Mouse (Mus musculus): ENCODE measurements at regions not wholly inside any gene's neighbourhood (a gene's known extent, or its start where the extent isn't known, plus 50 kb on each side); places are given as distances from the start of the nearest gene placed in this dataset.

- no peak overlapping the region for H3K27ac ChIP-seq (ENCODE audit: low read length)
- H3K4me2 ChIP-seq (ENCODE audit: low read depth, low read length), result no peak overlapping the region
- no peaks in the 10 kb centered on the region for H3K4me1 ChIP-seq (ENCODE audit: control insufficient read depth, low read depth, low read length)
- H3K4me3 ChIP-seq (ENCODE audit: low read depth, low read length), result no peak overlapping the region
- no peaks in the 10 kb centered on the region for H3K36me3 ChIP-seq (ENCODE audit: control insufficient read depth, insufficient read depth)
- no peaks in the 10 kb centered on the region for H3K9me3 ChIP-seq (replicated peaks; ENCODE audit: control insufficient read depth, low read length)
- no peaks in the 10 kb centered on the region for H3K27me3 ChIP-seq (ENCODE audit: control insufficient read depth, insufficient read depth, low read depth, low read length)
- 68% methylated on average over 4 of the region's 4 CpGs for WGBS (ENCODE audit: insufficient replicate concordance)
- H3K9ac ChIP-seq (ENCODE audit: low read depth, low read length), result no peak overlapping the region
- ATAC-seq (ENCODE audit: low read depth), result no peak
Measured at GRCm38 (mm10) chr13:5306688-5307087, 554.6 kb upstream of the Klf6 start.

DNA sequence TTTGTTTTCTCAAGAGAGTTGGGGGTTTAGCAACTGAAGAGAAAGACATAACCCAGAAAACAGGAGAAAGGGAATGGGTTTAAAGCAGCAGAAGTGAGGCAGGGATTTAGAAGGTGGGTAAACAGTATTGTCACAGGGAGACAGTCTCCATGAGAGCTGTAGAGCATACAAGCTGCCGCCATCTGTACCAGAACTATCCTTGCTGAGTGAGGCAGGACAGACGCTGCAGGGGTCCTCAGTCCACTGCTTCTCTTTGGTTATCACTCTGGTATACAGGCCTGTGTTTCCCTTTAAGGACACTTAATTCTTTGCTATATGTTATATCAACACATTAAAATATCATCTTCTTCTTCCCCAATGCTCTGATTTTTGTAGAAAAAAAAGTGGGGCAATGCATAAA lies 548.0 kb upstream of the Klf6 start:
- H3K9ac ChIP-seq (ENCODE audit: low read depth, low read length), result no peak overlapping the region
- no peaks in the 10 kb centered on the region for H3K36me3 ChIP-seq (ENCODE audit: control insufficient read depth, insufficient read depth)
- no peak overlapping the region for H3K4me3 ChIP-seq (ENCODE audit: low read depth, low read length)
- no peak overlapping the region for H3K4me2 ChIP-seq (ENCODE audit: low read depth, low read length)
- H3K9me3 ChIP-seq (replicated peaks; ENCODE audit: control insufficient read depth, low read length), result no peaks in the 10 kb centered on the region
- no peaks in the 10 kb centered on the region for H3K4me1 ChIP-seq (ENCODE audit: control insufficient read depth, low read depth, low read length)
- 54% methylated on average over 2 of the region's 2 CpGs for WGBS (ENCODE audit: insufficient replicate concordance)
- ATAC-seq (ENCODE audit: low read depth), result no peak
- no peaks in the 10 kb centered on the region for H3K27me3 ChIP-seq (ENCODE audit: control insufficient read depth, insufficient read depth, low read depth, low read length)
- no peak overlapping the region for H3K27ac ChIP-seq (ENCODE audit: low read length)

- Histone ChIP-seq H3K4me2 (ENCODE audit: low read depth, low read length) (no peak overlapping the region), H3K4me1 (ENCODE audit: control insufficient read depth, low read depth, low read length) (no peaks in the 10 kb centered on the region), H3K9ac (ENCODE audit: low read depth, low read length) (no peak overlapping the region), H3K36me3 (ENCODE audit: control insufficient read depth, insufficient read depth) (no peaks in the 10 kb centered on the region), H3K27ac (ENCODE audit: low read length) (no peak overlapping the region), H3K4me3 (ENCODE audit: low read depth, low read length) (no peak overlapping the region), H3K9me3 (replicated peaks; ENCODE audit: control insufficient read depth, low read length) (no peaks in the 10 kb centered on the region), H3K27me3 (ENCODE audit: control insufficient read depth, insufficient read depth, low read depth, low read length) (no peaks in the 10 kb centered on the region)
- WGBS (ENCODE audit: insufficient replicate concordance), result 50% methylated on average over 1 of the region's 1 CpGs
- no peak for ATAC-seq (ENCODE audit: low read depth)
Measured at GRCm38 (mm10) chr13:5315011-5315410, 546.3 kb upstream of the Klf6 start.

GRCm38 (mm10) chr13:5317941-5318856 lies 543.1 kb upstream of the Klf6 start:
- 42% methylated on average over 5 of the region's 5 CpGs for WGBS (ENCODE audit: insufficient replicate concordance)
- no peak overlapping the region for H3K27ac ChIP-seq (ENCODE audit: low read length)
- H3K9ac ChIP-seq (ENCODE audit: low read depth, low read length), result no peak overlapping the region
- no peaks in the 10 kb centered on the region for H3K4me1 ChIP-seq (ENCODE audit: control insufficient read depth, low read depth, low read length)
- no peak overlapping the region for H3K4me2 ChIP-seq (ENCODE audit: low read depth, low read length)
- no peaks in the 10 kb centered on the region for H3K27me3 ChIP-seq (ENCODE audit: control insufficient read depth, insufficient read depth, low read depth, low read length)
- no peak for ATAC-seq (ENCODE audit: low read depth)
- H3K36me3 ChIP-seq (ENCODE audit: control insufficient read depth, insufficient read depth), result no peaks in the 10 kb centered on the region
- H3K9me3 ChIP-seq (replicated peaks; ENCODE audit: control insufficient read depth, low read length), result no peaks in the 10 kb centered on the region
- no peak overlapping the region for H3K4me3 ChIP-seq (ENCODE audit: low read depth, low read length)

DNA sequence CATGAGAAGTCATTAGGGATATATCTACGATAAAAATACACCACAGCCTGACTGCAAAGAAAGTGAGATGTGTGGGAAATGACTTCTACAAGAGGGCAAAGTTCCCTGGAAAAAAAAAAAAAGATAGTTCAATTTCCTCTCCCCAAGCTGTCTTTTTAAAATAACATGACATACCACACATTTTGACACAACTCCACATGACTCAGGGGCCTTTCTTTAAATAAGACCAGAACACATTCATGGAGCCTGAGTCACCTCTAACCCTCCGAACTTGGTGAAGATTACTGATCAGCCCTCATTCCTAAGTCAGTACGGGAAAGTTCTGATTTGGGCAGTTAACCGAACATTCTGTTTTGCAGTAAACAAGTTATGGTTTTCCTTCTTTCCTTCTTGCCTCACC lies 515.6 kb upstream of the Klf6 start:
- Histone ChIP-seq H3K27me3 (ENCODE audit: control insufficient read depth, insufficient read depth, low read depth, low read length) (no peaks in the 10 kb centered on the region), H3K4me1 (ENCODE audit: control insufficient read depth, low read depth, low read length) (no peaks in the 10 kb centered on the region), H3K4me2 (ENCODE audit: low read depth, low read length) (no peak overlapping the region), H3K27ac (ENCODE audit: low read length) (no peak overlapping the region), H3K36me3 (ENCODE audit: control insufficient read depth, insufficient read depth) (no peaks in the 10 kb centered on the region), H3K9ac (ENCODE audit: low read depth, low read length) (no peak overlapping the region), H3K4me3 (ENCODE audit: low read depth, low read length) (no peak overlapping the region), H3K9me3 (replicated peaks; ENCODE audit: control insufficient read depth, low read length) (no peaks in the 10 kb centered on the region)
- 58% methylated on average over 4 of the region's 4 CpGs for WGBS (ENCODE audit: insufficient replicate concordance)
- no peak for ATAC-seq (ENCODE audit: low read depth)

- 61% methylated on average over 6 of the region's 6 CpGs for WGBS (ENCODE audit: insufficient replicate concordance)
- no peak overlapping the region for H3K4me3 ChIP-seq (ENCODE audit: low read depth, low read length)
- no peak for ATAC-seq (ENCODE audit: low read depth)
- H3K9ac ChIP-seq (ENCODE audit: low read depth, low read length), result no peak overlapping the region
- no peak overlapping the region for H3K4me2 ChIP-seq (ENCODE audit: low read depth, low read length)
- no peaks in the 10 kb centered on the region for H3K36me3 ChIP-seq (ENCODE audit: control insufficient read depth, insufficient read depth)
- no peaks in the 10 kb centered on the region for H3K9me3 ChIP-seq (replicated peaks; ENCODE audit: control insufficient read depth, low read length)
- no peaks in the 10 kb centered on the region for H3K4me1 ChIP-seq (ENCODE audit: control insufficient read depth, low read depth, low read length)
- H3K27me3 ChIP-seq (ENCODE audit: control insufficient read depth, insufficient read depth, low read depth, low read length), result no peaks in the 10 kb centered on the region
- H3K27ac ChIP-seq (ENCODE audit: low read length), result no peak overlapping the region
Measured at GRCm38 (mm10) chr13:5347503-5348469, 513.5 kb upstream of the Klf6 start.

DNA sequence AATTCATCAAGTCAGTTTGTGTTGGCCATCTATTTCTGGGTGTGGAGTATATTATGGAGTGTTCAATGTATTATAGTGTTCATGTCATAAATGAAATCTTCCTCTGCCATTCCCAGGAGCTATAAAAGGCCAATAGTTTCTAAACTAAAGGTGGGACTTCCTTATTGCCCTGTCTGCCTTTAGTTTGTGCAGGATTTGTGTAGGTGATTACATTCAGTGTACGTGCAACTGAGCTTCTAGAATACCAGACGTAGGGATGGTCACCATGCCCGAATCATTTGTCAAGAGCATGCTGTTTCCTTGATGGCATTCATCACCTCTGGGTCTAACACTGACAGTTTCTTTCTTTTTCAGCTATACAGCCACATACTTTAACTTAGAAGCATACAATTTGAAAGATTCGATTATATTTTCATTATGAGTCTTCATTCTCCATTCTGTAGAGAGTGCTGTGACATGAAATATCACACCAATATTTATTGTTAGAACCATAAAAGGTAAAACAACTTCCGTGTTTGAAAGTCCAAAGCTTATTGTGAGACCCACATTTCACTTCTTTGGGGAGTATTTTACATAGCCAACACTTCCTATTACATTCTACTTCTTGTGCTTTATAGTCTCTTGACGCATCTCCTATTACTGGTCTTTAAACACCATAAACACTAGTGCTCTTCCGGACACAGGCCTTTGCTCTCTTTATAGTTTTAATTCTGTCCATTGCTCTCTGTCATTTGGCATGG lies 494.1 kb upstream of the Klf6 start:
- Histone ChIP-seq H3K9ac (ENCODE audit: low read depth, low read length) (no peak overlapping the region), H3K27ac (ENCODE audit: low read length) (no peak overlapping the region), H3K4me3 (ENCODE audit: low read depth, low read length) (no peak overlapping the region), H3K4me2 (ENCODE audit: low read depth, low read length) (no peak overlapping the region), H3K36me3 (ENCODE audit: control insufficient read depth, insufficient read depth) (no peaks in the 10 kb centered on the region), H3K4me1 (ENCODE audit: control insufficient read depth, low read depth, low read length) (no peaks in the 10 kb centered on the region), H3K27me3 (ENCODE audit: control insufficient read depth, insufficient read depth, low read depth, low read length) (no peaks in the 10 kb centered on the region), H3K9me3 (replicated peaks; ENCODE audit: control insufficient read depth, low read length) (no peaks in the 10 kb centered on the region)
- ATAC-seq (ENCODE audit: low read depth), result no peak
- 56% methylated on average over 7 of the region's 7 CpGs for WGBS (ENCODE audit: insufficient replicate concordance)

- ATAC-seq (ENCODE audit: low read depth), result no peak
- no peak overlapping the region for H3K4me2 ChIP-seq (ENCODE audit: low read depth, low read length)
- no peak overlapping the region for H3K27ac ChIP-seq (ENCODE audit: low read length)
- H3K4me1 ChIP-seq (ENCODE audit: control insufficient read depth, low read depth, low read length), result no peaks in the 10 kb centered on the region
- H3K36me3 ChIP-seq (ENCODE audit: control insufficient read depth, insufficient read depth), result no peaks in the 10 kb centered on the region
- WGBS (ENCODE audit: insufficient replicate concordance), result 65% methylated on average over 8 of the region's 8 CpGs
- no peaks in the 10 kb centered on the region for H3K27me3 ChIP-seq (ENCODE audit: control insufficient read depth, insufficient read depth, low read depth, low read length)
- H3K4me3 ChIP-seq (ENCODE audit: low read depth, low read length), result no peak overlapping the region
- no peak overlapping the region for H3K9ac ChIP-seq (ENCODE audit: low read depth, low read length)
- H3K9me3 ChIP-seq (replicated peaks; ENCODE audit: control insufficient read depth, low read length), result no peaks in the 10 kb centered on the region
Measured at GRCm38 (mm10) chr13:5370007-5370406, 491.3 kb upstream of the Klf6 start.

All from liver, embryonic 16.5 days (tissue).